Mouse (Mus musculus): ENCODE measurements around the gene Kcnk2.

Kcnk2 gene

DNA sequence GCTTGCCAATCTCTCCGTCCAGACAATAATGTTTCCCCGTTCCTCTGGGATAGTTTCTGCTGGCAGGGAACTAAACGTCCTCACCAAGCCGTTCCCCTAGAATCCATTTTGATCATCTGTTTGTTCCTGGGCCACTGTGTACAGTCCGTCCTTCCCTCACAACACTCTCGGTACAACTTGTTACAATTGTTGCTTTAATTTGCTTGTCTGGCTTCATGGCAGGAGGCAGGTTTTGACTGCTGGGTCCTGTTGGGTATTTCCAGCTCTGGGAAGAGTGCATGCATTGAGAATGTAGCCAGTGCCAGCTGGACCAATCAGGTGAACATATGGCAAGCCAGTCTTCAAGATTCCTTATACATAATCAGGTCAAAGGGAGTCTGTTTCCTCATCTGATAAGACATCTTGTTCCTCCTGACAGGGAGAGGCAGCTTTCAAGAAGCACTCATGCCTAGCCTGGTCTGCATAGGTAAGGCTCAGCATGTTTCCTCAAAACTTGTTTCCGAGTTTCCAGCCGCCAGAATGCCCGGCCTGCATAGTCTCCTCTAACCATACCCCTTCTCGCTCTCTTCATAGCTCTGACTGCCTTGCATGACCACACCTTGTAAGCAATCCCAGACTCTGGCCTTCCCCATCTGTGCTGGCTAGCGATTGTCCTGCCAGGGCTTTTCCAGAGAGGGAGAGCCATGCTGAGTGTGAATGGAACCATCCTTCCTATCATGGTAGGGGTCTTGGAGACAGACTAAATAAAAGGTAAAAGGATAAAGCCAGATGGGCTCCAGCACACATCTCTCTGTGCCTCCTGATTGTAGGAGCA, 184.1 kb downstream of the Kcnk2 start:
- DNase-seq (ENCODE audit: low spot score in 2 of 2), result peak in 1 of 2 experiments; percentile 22

DNA sequence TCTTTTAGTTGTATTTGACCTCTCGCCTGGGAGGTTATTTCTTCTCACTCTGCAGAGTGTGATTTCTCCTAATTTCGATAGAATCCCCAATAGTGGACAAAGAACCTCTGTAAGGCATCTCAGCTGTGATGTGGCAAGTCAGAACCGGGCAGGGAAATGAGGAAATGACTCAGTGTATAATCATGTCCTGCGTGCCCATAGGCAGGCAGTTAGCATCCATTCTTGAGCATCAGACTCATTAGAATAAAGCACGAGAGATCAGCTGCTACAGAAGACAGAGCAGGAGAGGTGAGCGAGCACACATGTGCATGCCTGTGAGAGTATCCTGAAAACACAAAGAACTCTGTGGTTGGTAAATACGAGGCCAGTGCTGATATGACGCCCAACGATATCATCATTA, 186.9 kb downstream of the Kcnk2 start:
- no peak for DNase-seq (ENCODE audit: low spot score in 2 of 2)

DNA sequence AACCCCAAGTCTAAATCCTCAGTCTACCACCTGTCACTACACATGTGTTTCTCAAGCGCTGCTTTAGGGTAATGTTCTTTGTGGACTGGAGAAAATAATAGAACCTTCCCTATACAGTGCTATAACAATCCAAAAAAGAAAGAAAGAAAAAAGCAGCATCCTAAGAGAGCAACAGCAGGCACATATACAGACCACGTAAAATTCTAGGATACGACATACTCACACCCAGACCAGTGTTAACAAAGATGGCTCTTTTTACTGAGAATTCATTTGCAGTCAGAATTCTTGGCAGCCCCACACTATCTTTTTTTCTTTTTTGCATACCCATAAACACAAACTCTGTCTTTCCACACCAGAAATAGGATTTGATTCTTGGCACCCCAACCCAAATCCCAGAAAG, 187.6 kb downstream of the Kcnk2 start:
- no peak for DNase-seq (ENCODE audit: low spot score in 2 of 2)

DNA sequence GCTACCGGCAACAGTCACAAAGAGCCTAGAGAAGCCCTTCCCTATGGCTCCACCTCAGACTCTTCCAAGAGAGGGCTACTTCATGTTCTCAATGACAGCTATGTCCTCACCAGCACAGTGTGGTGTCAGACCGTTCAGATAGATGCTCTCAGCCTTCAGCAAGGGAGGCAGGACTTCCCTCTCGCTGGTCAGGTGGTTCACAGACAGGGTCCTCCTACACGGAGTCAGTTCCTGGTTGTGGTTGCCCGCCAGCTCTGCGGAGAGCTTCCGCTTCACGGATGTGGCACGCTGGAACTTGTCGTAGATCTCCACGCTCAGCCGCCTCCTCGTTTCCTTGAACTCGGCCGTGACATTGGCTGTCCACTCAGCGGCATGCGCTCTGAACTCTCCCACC, 192.4 kb downstream of the Kcnk2 start:
- no peak for DNase-seq (ENCODE audit: low spot score in 2 of 2)

DNA sequence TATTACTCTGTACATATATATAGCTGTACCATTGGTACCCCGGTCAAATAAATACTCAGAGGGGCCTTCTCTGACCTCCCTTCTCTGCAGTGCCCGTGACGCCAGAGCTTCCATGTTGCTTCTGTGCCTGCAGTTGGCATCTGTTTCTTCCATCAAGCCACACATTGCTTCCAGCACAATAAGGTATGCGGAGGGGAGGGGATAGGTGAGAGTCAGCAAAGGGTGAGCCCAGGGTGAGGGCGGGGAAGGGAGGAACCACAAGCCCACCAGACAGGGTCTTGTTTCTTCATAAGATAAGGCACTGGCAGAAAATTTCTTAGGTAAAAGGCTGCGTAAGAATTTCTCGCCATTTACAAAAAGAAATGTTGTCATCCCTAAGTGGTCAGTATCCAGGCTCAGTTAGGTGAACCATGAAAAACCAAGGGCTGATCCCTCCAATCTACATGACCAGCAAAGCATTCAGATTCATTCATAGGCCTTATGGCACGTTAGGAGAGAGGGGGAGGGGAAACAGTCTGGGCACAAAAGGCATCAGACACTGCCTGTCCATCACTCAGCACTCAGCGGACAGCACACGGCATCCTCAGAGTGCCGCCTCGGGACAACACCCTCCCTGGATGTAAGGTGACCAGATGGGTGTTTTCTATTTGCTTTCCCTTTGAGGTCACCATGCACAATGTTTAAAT, 192.9 kb downstream of the Kcnk2 start:
- no peak for DNase-seq (ENCODE audit: low spot score in 2 of 2)

DNA sequence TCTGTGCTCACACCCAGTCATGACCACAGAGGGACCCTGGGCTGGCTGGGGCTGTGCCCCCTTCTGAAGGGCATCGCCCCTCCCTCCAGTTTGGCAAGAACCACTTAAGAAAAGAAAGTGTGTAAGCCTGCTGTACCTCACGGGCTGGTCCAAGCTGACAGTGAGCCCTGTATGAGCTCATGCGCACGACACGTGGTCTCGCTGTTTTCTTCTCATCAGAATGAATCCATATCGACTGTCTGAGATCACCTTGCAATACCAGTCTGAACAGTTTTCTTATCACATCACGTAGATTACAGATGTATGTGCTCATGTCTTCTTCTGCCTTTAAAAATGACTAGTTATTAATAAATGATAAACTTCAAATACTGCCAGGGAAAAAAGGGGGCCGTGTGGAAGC, 193.5 kb downstream of the Kcnk2 start:
- no peak for DNase-seq (ENCODE audit: low spot score in 2 of 2)

DNA sequence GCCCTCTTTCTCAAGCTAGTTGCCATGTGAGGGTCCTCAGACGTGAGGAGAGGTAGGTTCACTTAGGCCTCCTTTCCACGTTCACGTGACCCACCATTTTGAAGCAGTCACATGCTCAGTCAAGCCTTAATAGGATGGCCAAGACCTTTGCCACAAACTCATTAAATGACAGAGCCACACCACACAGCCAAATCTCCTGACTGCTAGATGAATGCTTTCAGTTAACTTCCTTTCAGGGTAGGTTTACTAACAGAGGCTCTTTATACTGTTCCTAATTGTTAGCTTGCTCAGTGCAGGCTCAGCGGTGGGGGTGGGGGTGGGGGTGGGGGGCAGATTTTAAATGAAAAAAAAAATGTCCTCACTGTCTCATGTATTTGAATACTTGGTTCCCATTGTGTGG, 206.3 kb downstream of the Kcnk2 start:
- DNase-seq (ENCODE audit: low spot score in 2 of 2), result no peak

DNA sequence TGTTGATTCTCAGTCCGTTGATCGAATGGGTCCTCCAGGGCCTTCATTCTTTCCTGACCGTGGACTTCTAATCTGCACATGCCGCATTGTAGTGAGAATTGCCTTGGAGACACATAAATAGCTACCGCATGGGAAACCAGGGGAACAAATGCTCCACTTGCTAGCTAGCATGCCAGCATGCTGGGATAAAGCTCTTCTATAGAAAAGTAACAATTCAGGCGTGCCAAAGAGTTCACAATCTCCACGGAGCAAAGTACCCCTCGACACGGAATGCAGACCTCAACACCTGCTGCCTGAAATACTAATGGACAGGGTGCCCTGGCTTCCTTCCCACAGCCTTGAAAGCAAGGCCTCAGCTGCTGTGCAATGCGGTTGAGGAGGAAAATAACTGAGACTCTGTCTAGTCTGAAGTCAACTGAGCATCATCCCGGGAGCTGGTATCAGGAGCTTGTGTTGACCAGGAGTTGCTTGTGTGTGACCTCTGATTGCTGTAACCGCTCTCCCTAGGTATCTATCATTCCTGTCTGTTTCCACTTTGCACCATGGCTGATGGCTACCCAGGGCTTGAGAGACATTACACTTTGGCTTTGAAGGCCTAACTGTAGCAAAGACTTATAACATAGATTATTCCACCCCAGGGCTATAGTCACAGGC, 214.2 kb downstream of the Kcnk2 start:
- peak; percentile 27 to 57 for DNase-seq (ENCODE audit: low spot score in 2 of 2)

DNA sequence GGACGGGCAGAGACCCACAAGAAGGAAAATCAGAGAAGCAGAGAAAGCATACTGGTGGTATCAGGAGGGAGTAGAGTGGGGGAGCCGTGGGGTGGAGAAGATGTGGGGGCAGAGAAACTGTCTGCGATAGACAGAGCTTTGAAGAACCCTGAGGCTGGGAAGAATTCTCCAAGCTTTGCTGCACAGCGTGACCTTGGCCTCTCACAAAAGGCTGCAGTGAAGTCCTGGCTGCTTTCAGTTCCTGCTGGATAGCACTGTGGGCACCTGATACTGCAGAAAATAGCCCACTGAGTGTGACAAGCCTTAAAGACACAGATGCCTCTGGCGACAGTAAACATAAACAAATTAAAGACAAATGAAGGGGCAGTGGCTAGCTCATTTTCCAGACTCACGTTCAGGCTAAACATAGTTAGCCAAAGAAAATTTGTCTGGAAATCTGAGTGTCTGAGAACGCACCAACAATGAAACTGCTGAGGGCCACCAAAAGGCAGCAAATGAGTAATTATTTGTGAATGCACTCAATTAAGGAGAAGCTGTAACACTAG, 216.8 kb downstream of the Kcnk2 start:
- DNase-seq (ENCODE audit: low spot score in 2 of 2), result no peak

DNA sequence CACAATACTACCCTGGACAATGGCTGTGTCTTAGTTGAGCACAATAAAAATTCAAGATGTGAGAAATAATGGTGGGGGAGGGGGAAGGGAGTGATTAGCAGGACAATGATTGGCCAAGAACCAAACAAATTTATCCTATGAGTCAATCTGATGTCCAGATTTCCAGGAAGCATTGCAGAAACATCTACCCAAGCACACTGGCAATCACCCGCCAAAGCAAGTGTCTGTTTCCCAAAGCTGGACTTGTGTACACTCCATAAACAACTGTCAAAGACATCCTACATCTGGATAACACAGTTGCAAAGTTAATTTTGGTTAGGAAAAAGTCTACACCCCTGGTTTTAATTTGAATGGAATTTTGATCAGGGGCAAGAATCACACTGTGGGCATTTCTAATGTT, 224.3 kb downstream of the Kcnk2 start:
- no peak for DNase-seq (ENCODE audit: low spot score in 2 of 2)

DNA sequence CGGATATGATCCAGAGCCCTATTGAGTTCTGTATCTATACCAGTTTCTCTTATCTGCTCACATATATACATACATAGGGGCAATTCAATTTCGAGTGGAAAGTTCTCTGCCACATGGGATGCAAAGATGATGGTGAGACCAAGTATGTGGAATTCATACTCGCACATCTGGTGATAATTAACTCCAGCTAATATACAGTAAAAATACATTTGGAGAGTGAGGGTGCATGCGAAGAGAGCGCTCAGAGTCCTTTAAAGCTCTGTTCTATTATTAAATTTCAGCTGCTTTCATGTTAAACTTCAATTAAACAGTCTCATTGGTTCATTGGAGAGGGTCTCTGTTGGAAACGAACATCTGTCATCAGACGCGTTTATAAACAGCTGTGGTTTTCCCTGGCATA, 228.6 kb downstream of the Kcnk2 start:
- no peak for DNase-seq (ENCODE audit: low spot score in 2 of 2)

DNA sequence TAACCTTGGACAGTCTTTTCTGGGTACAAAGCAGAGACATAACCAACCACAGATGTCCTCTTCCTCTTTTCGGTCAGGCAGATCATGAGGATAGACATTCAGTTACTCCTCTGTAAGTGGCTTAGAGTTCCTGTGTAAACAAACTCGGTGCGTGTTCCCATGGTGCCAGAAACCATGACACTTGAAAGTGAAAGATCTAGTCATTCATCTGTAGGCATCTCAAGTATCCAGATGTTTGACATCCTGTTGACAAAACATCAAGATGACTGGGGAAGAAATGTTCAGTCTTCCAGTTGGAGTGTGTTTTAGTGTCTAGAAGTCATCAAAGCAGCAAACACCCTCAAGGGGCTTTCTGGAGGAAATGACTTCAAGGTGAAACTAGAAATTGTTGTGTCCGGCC, 230.9 kb downstream of the Kcnk2 start:
- no peak for DNase-seq (ENCODE audit: low spot score in 2 of 2)

DNA sequence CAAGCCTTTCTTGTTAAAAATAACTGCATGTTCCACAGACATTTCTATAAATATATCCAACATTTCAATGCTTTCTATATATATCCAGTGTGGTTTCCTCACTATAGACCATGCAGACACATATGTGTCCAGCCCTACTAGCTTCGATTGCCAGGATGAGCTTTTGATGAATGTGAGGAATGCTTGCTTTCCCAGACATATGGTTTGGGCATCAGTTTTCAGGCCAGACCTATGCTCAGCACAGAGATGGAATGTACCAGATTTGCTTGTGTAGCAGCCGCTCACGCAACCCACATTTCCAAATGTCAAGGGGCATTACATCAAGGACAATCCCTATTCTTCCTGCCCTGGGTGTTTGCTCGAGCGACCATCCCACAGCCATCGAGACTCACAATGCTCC, 236.3 kb downstream of the Kcnk2 start:
- DNase-seq (ENCODE audit: low spot score in 2 of 2), result no peak

DNA sequence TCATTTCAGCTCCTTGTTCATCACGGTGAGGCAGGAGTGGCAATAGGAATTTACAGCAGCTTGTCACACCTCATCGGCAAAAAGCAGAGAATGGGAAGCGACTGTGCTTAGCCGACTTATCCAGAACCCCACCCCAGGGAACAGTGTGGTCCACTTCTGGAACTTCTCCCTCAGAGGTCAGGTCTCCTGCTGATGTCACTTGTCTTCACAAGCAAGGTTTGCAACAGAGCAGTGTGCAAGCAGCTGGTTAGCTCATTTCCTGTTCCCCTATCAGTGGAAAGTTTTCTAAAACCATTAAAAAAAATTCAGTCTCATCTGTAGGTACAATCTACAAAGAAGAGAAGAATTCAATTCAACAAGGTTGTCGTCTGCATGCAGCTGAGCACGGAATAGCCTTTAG, 236.9 kb downstream of the Kcnk2 start:
- no peak for DNase-seq (ENCODE audit: low spot score in 2 of 2)

DNA sequence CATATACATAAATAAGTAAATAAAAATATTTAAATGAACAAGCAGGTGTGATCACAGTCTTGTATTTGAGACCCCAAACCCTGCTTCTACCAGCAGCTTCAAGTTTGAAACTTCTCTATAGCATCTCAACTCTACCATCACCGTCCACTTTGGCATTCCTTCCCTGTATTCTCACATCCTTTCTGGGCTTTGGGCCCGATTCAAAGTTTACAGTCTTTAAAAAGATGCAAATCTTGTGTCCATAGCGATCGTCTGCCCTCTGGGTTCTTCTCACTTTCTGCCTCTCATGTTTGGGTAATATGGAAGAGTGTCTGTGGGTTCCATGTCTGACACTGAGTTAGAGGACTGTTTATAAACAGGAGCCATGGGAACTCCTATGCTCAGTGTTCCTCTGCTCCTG, 237.4 kb downstream of the Kcnk2 start:
- no peak for DNase-seq (ENCODE audit: low spot score in 2 of 2)

DNA sequence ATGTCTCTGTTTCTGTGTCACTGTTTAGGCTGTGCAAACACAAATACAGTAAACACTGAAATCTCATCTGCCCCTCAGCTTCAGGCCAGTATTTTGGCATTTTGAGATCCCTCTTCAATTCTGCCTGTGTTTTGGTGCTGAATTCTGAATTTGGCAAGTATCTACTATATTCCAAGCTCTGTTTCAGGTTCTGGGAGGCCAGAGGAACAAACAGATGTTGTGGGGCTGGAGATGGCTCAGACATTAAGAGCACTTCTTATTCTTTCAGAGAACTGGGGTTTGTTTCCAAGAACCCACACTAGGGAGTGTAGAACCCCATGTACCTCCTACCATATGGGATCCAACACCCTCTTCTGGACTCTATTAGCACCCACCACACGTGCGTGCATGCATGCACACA, 237.8 kb downstream of the Kcnk2 start:
- no peak for DNase-seq (ENCODE audit: low spot score in 2 of 2)

Measured in frontal cortex, postnatal 14 days (tissue).